ENCODE assay signal across 27 mouse cellular contexts in the genomic region with DNA sequence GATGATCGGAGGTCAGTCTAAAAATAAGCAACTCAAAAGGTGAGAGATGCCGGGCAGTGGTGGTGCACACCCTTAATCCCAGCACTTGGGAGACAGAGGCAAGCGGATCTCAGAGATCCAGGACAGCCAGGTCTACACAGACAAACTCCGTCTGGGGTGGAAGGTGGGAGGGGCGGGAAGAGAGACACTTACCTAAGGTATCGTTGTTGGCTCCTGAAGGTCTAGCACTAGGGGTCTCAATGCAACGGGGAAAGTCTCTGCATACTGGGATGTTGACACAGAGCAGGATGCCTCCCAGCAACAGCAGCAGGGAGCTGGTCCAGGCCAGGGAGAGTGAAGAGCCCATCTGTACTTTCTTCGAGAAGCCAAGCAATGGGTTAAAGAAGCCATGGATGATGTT. TPM values are rescaled to one million over a fixed set of nuclear protein-coding genes. Genes with fewer than 3 reads are reported as not detected.
DNase-seq lines count a peak whose midpoint lies in the region; ATAC-seq and TF ChIP-seq lines count a peak whose summit lies in the region.
"Had no signal": no experiment of that assay in that cellular context is flagged by ENCODE, and none has a peak within 500 bp of the region (broad histone marks: within the 10 kb centered on the region; RNA-seq: fewer than 3 reads in every experiment).

No protein-coding gene starts in this region.

- 68% methylated on average over 8 of the region's 8 CpGs for WGBS in heart, embryonic 12.5 days
- 65% methylated on average over 8 of the region's 8 CpGs for WGBS in bone marrow, adult 2 months
- WGBS in spleen, adult 2 months = 78% methylated on average over 8 of the region's 8 CpGs

- no peaks in the 10 kb centered on the region for H3K36me3 ChIP-seq in heart, embryonic 12.5 days
- no peaks in the 10 kb centered on the region for H3K36me3 ChIP-seq in spleen, adult 2 months (ENCODE audit: control insufficient read depth, insufficient read depth, low read length)
- H3K36me3 ChIP-seq: embryonic facial prominence, embryonic 15.5 days; forebrain, embryonic 15.5 days; limb, embryonic 13.5 days; neural tube, embryonic 15.5 days had no signal

- no peak for TF ChIP-seq POLR2A in bone marrow, adult 2 months (IDR thresholded peaks at IDR 0.05; ENCODE audit: borderline replicate concordance, control insufficient read depth, low read depth, low read length)
- TF ChIP-seq POLR2A in spleen, adult 2 months (IDR thresholded peaks at IDR 0.05; ENCODE audit: low read depth, low read length) = no peak

- H3K27ac ChIP-seq in heart, embryonic 12.5 days (ENCODE audit: poor library complexity, severe bottlenecking) = 0 out of 2 replicates have a peak overlapping the region, but pooled peaks have one; percentile 9
- H3K27ac ChIP-seq in bone marrow, adult 2 months (ENCODE audit: control insufficient read depth, insufficient read depth, low read depth, low read length, poor library complexity) = peak overlapping the region; percentile 87
- peak overlapping the region; percentile 53; the same call in 1 of the 2 replicates for H3K27ac ChIP-seq in spleen, adult 2 months (ENCODE audit: insufficient read depth, low read length)
- H3K27ac ChIP-seq: embryonic facial prominence, embryonic 15.5 days; forebrain, embryonic 15.5 days; gastrocnemius, adult 2 months; limb, embryonic 13.5 days; neural tube, embryonic 15.5 days had no signal

- H3K9ac ChIP-seq in heart, embryonic 12.5 days = no peak overlapping the region
- H3K9ac ChIP-seq: embryonic facial prominence, embryonic 15.5 days; forebrain, embryonic 15.5 days; limb, embryonic 13.5 days; neural tube, embryonic 15.5 days had no signal

- 0 out of 2 replicates have a peak, but pooled peaks cover 4% of the 10 kb centered on the region for H3K9me3 ChIP-seq in heart, embryonic 12.5 days (replicated peaks)
- H3K9me3 ChIP-seq: forebrain, embryonic 15.5 days; neural tube, embryonic 15.5 days had no signal

- ATAC-seq in heart, embryonic 12.5 days (ENCODE audit: insufficient number of reproducible peaks, low FRiP score) = no peak
- ATAC-seq: forebrain, embryonic 15.5 days; hindbrain, embryonic 16.5 days had no signal

- no peaks in the 10 kb centered on the region; the same call in 1 of the 2 replicates for H3K27me3 ChIP-seq in heart, embryonic 12.5 days (replicated peaks)
- H3K27me3 ChIP-seq in spleen, adult 2 months (ENCODE audit: control insufficient read depth, insufficient read depth, low read length) = no peaks in the 10 kb centered on the region
- H3K27me3 ChIP-seq: embryonic facial prominence, embryonic 15.5 days; forebrain, embryonic 15.5 days; limb, embryonic 13.5 days; neural tube, embryonic 15.5 days had no signal

- DNase-seq in heart, adult 8-10 months (ENCODE audit: low spot score) = no peak
- peak; percentile 68 for DNase-seq in liver
- no peak for DNase-seq in spleen, adult 2 months (ENCODE audit: low read depth in 1 of 2, low spot score in 2 of 2)
- DNase-seq in kidney, postnatal 4 days = no peak
- no peak for DNase-seq in thymus, postnatal 0 days (ENCODE audit: low spot score)
- DNase-seq: cerebellum, postnatal 10 days; gastrocnemius, adult 2 months; heart, postnatal 14 days; kidney, adult 18-20 months; kidney, postnatal 14 days; layer of hippocampus, adult 9-11 months; midbrain, embryonic 14.5 days; right cerebral cortex, postnatal 25 days; thymus, postnatal 25 days had no signal

- no peak for TF ChIP-seq CTCF in bone marrow, adult 2 months (IDR thresholded peaks at IDR 0.05; ENCODE audit: control insufficient read depth, insufficient read depth, low read length)
- no peak for TF ChIP-seq CTCF in spleen, adult 2 months (IDR thresholded peaks at IDR 0.05; ENCODE audit: extremely low read depth, insufficient read depth, insufficient read length, insufficient replicate concordance)

- H3K4me1 ChIP-seq in heart, embryonic 12.5 days (replicated peaks) = no peaks in the 10 kb centered on the region
- no peaks in the 10 kb centered on the region; the same call in 1 of the 2 replicates for H3K4me1 ChIP-seq in bone marrow, adult 2 months (ENCODE audit: control insufficient read depth, insufficient read depth, low read length)
- H3K4me1 ChIP-seq in spleen, adult 2 months (ENCODE audit: control insufficient read depth, insufficient read depth, insufficient read length) = no peaks in the 10 kb centered on the region
- H3K4me1 ChIP-seq: embryonic facial prominence, embryonic 15.5 days; forebrain, embryonic 15.5 days; limb, embryonic 13.5 days; neural tube, embryonic 15.5 days had no signal

- peak overlapping the region; percentile 10 for H3K4me3 ChIP-seq in heart, embryonic 12.5 days
- peak overlapping the region; percentile 60 for H3K4me3 ChIP-seq in bone marrow, adult 2 months (replicated peaks; ENCODE audit: control insufficient read depth, low read depth, low read length)
- peak overlapping the region; percentile 6 for H3K4me3 ChIP-seq in spleen, adult 2 months (ENCODE audit: extremely low read depth, insufficient read depth, insufficient read length)
- H3K4me3 ChIP-seq: embryonic facial prominence, embryonic 15.5 days; forebrain, embryonic 15.5 days; gastrocnemius, adult 2 months; limb, embryonic 13.5 days; myocyte; neural tube, embryonic 15.5 days had no signal

- no peak overlapping the region for H3K4me2 ChIP-seq in heart, embryonic 12.5 days
- H3K4me2 ChIP-seq: embryonic facial prominence, embryonic 15.5 days; forebrain, embryonic 15.5 days; limb, embryonic 13.5 days; neural tube, embryonic 15.5 days had no signal

RNA-seq across cellular contexts. Expression of a gene that starts 0.8 kb away (rescaled TPM):
- polyA plus RNA-seq in heart, embryonic 12.5 days (2016; fragmentation: Nextera tagmentation; extraction: Ambion mirVana) = 5.4 and 10.0 TPM in 2 replicates
- not detected for total RNA-seq in heart, adult 8-10 months (2022)
- 224 and 283 TPM in 2 replicates for polyA plus RNA-seq in bone marrow, adult 2 months (2011; ENCODE audit: insufficient read depth, insufficient read length, low replicate concordance, missing spikeins)
- 32.3 and 35.1 TPM in 2 replicates for polyA plus RNA-seq in spleen, adult 2 months (2012; rRNA removed)
- 4.1 and 5.0 TPM in 2 replicates for polyA plus RNA-seq in thymus, postnatal 0 days (2015; fragmentation: Nextera tagmentation; extraction: Ambion mirVana)
- total RNA-seq: gastrocnemius, adult 2 months; granulocyte monocyte progenitor cell, adult 5-6 weeks; heart, postnatal 14 days had no signal
- polyA plus RNA-seq: C2C12; embryonic facial prominence, embryonic 15.5 days; forebrain, embryonic 15.5 days; hindbrain, embryonic 16.5 days; midbrain, embryonic 14.5 days; myocyte; neural tube, embryonic 15.5 days had no signal

RNA-seq across cellular contexts. Expression of a gene that starts 8.0 kb away (rescaled TPM):
- polyA plus RNA-seq in heart, embryonic 12.5 days (2016; fragmentation: Nextera tagmentation; extraction: Ambion mirVana) = not detected in 2 replicates
- not detected for total RNA-seq in heart, adult 8-10 months (2022)
- polyA plus RNA-seq in bone marrow, adult 2 months (2011; ENCODE audit: insufficient read depth, insufficient read length, low replicate concordance, missing spikeins) = not detected in 2 replicates
- polyA plus RNA-seq in spleen, adult 2 months (2012; rRNA removed) = 0.14 TPM in 1 of 2 replicates, not detected in the other
- not detected in 2 replicates for polyA plus RNA-seq in thymus, postnatal 0 days (2015; fragmentation: Nextera tagmentation; extraction: Ambion mirVana)
- total RNA-seq: gastrocnemius, adult 2 months; granulocyte monocyte progenitor cell, adult 5-6 weeks; heart, postnatal 14 days; megakaryocyte, adult 5-6 weeks had no signal
- polyA plus RNA-seq: C2C12; embryonic facial prominence, embryonic 15.5 days; forebrain, embryonic 15.5 days; hindbrain, embryonic 16.5 days; limb, embryonic 13.5 days; lung, postnatal 0 days; midbrain, embryonic 14.5 days; myocyte; neural tube, embryonic 15.5 days; stomach, embryonic 14.5 days had no signal

RNA-seq across cellular contexts. Expression of a gene that starts 17.7 kb away (rescaled TPM):
- 8.6 and 11.1 TPM in 2 replicates for polyA plus RNA-seq in heart, embryonic 12.5 days (2016; fragmentation: Nextera tagmentation; extraction: Ambion mirVana)
- total RNA-seq in heart, adult 8-10 months (2022) = 10 to 100 TPM in 1 of 4 experiments, 1 to 10 TPM in 3; 6.3 to 11.9 (median 7.9) TPM
- polyA plus RNA-seq in bone marrow, adult 2 months (2011; ENCODE audit: insufficient read depth, insufficient read length, low replicate concordance, missing spikeins) = 9.9 and 11.4 TPM in 2 replicates
- polyA plus RNA-seq in spleen, adult 2 months (2012; rRNA removed) = 9.8 and 11.3 TPM in 2 replicates
- 19.9 and 29.5 TPM in 2 replicates for polyA plus RNA-seq in thymus, postnatal 0 days (2015; fragmentation: Nextera tagmentation; extraction: Ambion mirVana)

RNA-seq across cellular contexts. Expression of a gene that starts 32.2 kb away (rescaled TPM):
- polyA plus RNA-seq in heart, embryonic 12.5 days (2016; fragmentation: Nextera tagmentation; extraction: Ambion mirVana) = 1.0 and 1.1 TPM in 2 replicates
- not detected for total RNA-seq in heart, adult 8-10 months (2022)
- polyA plus RNA-seq in bone marrow, adult 2 months (2011; ENCODE audit: insufficient read depth, insufficient read length, low replicate concordance, missing spikeins) = 11.1 TPM in 1 of 2 replicates, not detected in the other
- 0.38 and 0.44 TPM in 2 replicates for polyA plus RNA-seq in spleen, adult 2 months (2012; rRNA removed)
- polyA plus RNA-seq in thymus, postnatal 0 days (2015; fragmentation: Nextera tagmentation; extraction: Ambion mirVana) = 32.6 and 35.4 TPM in 2 replicates
- total RNA-seq: gastrocnemius, adult 2 months; granulocyte monocyte progenitor cell, adult 5-6 weeks; megakaryocyte, adult 5-6 weeks had no signal
- polyA plus RNA-seq: forebrain, embryonic 15.5 days; hindbrain, embryonic 16.5 days; midbrain, embryonic 14.5 days; myocyte had no signal

Comparison
In these comparisons a context has a peak if more than half of its experiments do, and no peak if none do; other contexts are left out.
1. H3K27ac ChIP-seq: peak in every context shown above with its lines; median percentile 87 in bone marrow, adult 2 months; 53 in spleen, adult 2 months; 9 in heart, embryonic 12.5 days.
2. H3K4me3 ChIP-seq: peak in every context shown above with its lines; median percentile 60 in bone marrow, adult 2 months; 10 in heart, embryonic 12.5 days; 6 in spleen, adult 2 months.